14 mouse cellular contexts compared by ENCODE assay signal in the genomic region with DNA sequence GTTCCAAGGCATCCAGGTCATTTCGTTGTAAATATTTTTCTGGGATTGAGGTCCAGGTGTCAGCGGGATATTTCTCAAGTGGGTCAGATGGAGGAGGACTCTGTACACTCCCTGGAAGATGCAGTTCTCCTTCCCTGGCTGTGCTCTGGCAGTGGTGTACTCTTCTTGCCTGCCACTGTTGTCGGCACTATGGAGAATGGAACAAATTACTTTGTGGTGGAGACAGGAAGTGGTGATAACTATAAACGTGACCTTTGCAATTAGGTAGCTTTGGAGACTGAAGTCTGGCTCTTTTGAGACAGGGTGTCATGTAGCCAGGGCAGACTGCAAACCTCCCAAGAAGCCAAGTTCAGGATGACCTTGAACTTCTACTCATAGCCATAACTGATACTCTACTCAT. TPM values are rescaled to one million over a fixed set of nuclear protein-coding genes. Genes with fewer than 3 reads are reported as not detected.
A peak's percentile ranks its signal among the peaks of the same experiment; 100 is the strongest.
DNase-seq lines count a peak whose midpoint lies in the region; ATAC-seq lines count a peak whose summit lies in the region.
"Had no signal": no experiment of that assay in that cellular context is flagged by ENCODE, and none has a peak within 500 bp of the region (broad histone marks: within the 10 kb centered on the region; RNA-seq: fewer than 3 reads in every experiment).

No protein-coding gene starts in this region.

- WGBS in limb, embryonic 12.5 days = 60% methylated on average over 4 of the region's 4 CpGs
- WGBS in limb, embryonic 10.5 days = 57% methylated on average over 4 of the region's 4 CpGs
- WGBS in kidney, embryonic 15.5 days = 66% methylated on average over 4 of the region's 4 CpGs

- peaks cover 10% of the 10 kb centered on the region; the same call in 1 of the 2 replicates for H3K4me1 ChIP-seq in limb, embryonic 12.5 days (replicated peaks)
- peaks cover 11% of the 10 kb centered on the region for H3K4me1 ChIP-seq in limb, embryonic 10.5 days
- H3K4me1 ChIP-seq in kidney, embryonic 15.5 days = no peaks in the 10 kb centered on the region
- H3K4me1 ChIP-seq: hindbrain, embryonic 15.5 days had no signal

- ATAC-seq in limb, embryonic 12.5 days (ENCODE audit: insufficient number of reproducible peaks, insufficient read depth, low FRiP score, low TSS enrichment, low read depth) = 0 out of 2 replicates have a peak, but pooled peaks have one; percentile 42
- no peak for ATAC-seq in kidney, embryonic 15.5 days (replicated peaks; ENCODE audit: low FRiP score)

- H3K9ac ChIP-seq in limb, embryonic 12.5 days (replicated peaks) = no peak overlapping the region
- no peak overlapping the region for H3K9ac ChIP-seq in kidney, embryonic 15.5 days
- H3K9ac ChIP-seq: forebrain, embryonic 12.5 days; hindbrain, embryonic 15.5 days had no signal

- H3K9me3 ChIP-seq in limb, embryonic 12.5 days = no peaks in the 10 kb centered on the region
- no peaks in the 10 kb centered on the region for H3K9me3 ChIP-seq in limb, embryonic 10.5 days (replicated peaks)
- H3K9me3 ChIP-seq in kidney, embryonic 15.5 days (replicated peaks) = no peaks in the 10 kb centered on the region
- H3K9me3 ChIP-seq: forebrain, embryonic 12.5 days; hindbrain, embryonic 15.5 days had no signal

- peaks cover 5% of the 10 kb centered on the region; the same call in 1 of the 2 replicates for H3K36me3 ChIP-seq in limb, embryonic 12.5 days
- peaks cover 14% of the 10 kb centered on the region for H3K36me3 ChIP-seq in limb, embryonic 10.5 days
- peaks cover 8% of the 10 kb centered on the region; the same call in 1 of the 2 replicates for H3K36me3 ChIP-seq in kidney, embryonic 15.5 days
- H3K36me3 ChIP-seq: forebrain, embryonic 12.5 days; hindbrain, embryonic 15.5 days had no signal

- no peak for DNase-seq in limb, embryonic 10.5 days (ENCODE audit: low spot score)
- peak; percentile 5 for DNase-seq in NIH3T3 (ENCODE audit: low read depth)
- peak; percentile 71 for DNase-seq in induced T-regulatory cell, adult 2 months (ENCODE audit: low read depth)
- DNase-seq in Muller cell, postnatal 12 days (ENCODE audit: inconsistent ontology term) = no peak
- no peak for DNase-seq in left cerebral cortex, postnatal 10 days (ENCODE audit: extremely low spot score in 1 of 2, low spot score in 2 of 2)
- DNase-seq: cerebellum, adult 9-11 months; lung, adult 2 months; midbrain, embryonic 14.5 days had no signal

- peaks cover 32% of the 10 kb centered on the region for H3K27me3 ChIP-seq in limb, embryonic 12.5 days
- peaks cover 89% of the 10 kb centered on the region for H3K27me3 ChIP-seq in limb, embryonic 10.5 days (ENCODE audit: low read depth, poor library complexity, severe bottlenecking)
- H3K27me3 ChIP-seq in kidney, embryonic 15.5 days = 0 out of 2 replicates have a peak, but pooled peaks cover 9% of the 10 kb centered on the region
- H3K27me3 ChIP-seq: hindbrain, embryonic 15.5 days had no signal

- intact Hi-C loops in left cerebral cortex, postnatal 10 days (cut with DNase I) = no loop called here

- no peak overlapping the region for H3K4me3 ChIP-seq in limb, embryonic 12.5 days (replicated peaks)
- no peak overlapping the region for H3K4me3 ChIP-seq in limb, embryonic 10.5 days
- H3K4me3 ChIP-seq in kidney, embryonic 15.5 days (replicated peaks) = no peak overlapping the region
- H3K4me3 ChIP-seq: forebrain, embryonic 12.5 days; hindbrain, embryonic 15.5 days; layer of hippocampus, adult 2 months; left cerebral cortex, adult 2 months had no signal

- no peak overlapping the region for H3K4me2 ChIP-seq in limb, embryonic 12.5 days
- H3K4me2 ChIP-seq in kidney, embryonic 15.5 days = no peak overlapping the region
- H3K4me2 ChIP-seq: forebrain, embryonic 12.5 days; hindbrain, embryonic 15.5 days had no signal

- peak overlapping the region; percentile 41; the same call in 1 of the 2 replicates for H3K27ac ChIP-seq in limb, embryonic 12.5 days
- H3K27ac ChIP-seq in limb, embryonic 10.5 days = no peak overlapping the region; the same call in 1 of the 2 replicates
- no peak overlapping the region for H3K27ac ChIP-seq in kidney, embryonic 15.5 days
- H3K27ac ChIP-seq: forebrain, embryonic 12.5 days; hindbrain, embryonic 15.5 days; layer of hippocampus, adult 2 months; left cerebral cortex, adult 2 months had no signal

RNA-seq across cellular contexts. Expression of a gene that starts 55.9 kb away (rescaled TPM):
- polyA plus RNA-seq in limb, embryonic 12.5 days (2016; fragmentation: Nextera tagmentation; extraction: Ambion mirVana) = 70.4 and 70.5 TPM in 2 replicates
- polyA plus RNA-seq in limb, embryonic 10.5 days (2016; fragmentation: Nextera tagmentation; extraction: Ambion mirVana) = 73.8 and 79.2 TPM in 2 replicates
- polyA plus RNA-seq in kidney, embryonic 15.5 days (2015; fragmentation: Nextera tagmentation; extraction: Ambion mirVana) = 51.2 and 55.7 TPM in 2 replicates
- 10 to 100 TPM; 38.1 to 41.1 TPM for total RNA-seq in left cerebral cortex, postnatal 10 days (2021)

Comparison
In these comparisons a context has a peak if more than half of its experiments do, and no peak if none do; other contexts are left out.
1. DNase-seq: peak in NIH3T3 (single experiment) and induced T-regulatory cell, adult 2 months (single experiment); none in limb, embryonic 10.5 days (single experiment), Muller cell, postnatal 12 days (single experiment) and left cerebral cortex, postnatal 10 days (0 of 2).